Mouse (Mus musculus): ENCODE data around the gene Nup107. TPM values are rescaled to one million over a fixed set of nuclear protein-coding genes. Genes with fewer than 3 reads are reported as not detected.
"Not testable (repeated sequence)": the region's sequence is repeated elsewhere in the genome, so short reads cannot be mapped to it uniquely, and the experiment has no call there.

The Nup107 gene
- total and polyA plus RNA-seq, 3 experiments, result 80.2 to 91.6 TPM; not detected in 1

DNA sequence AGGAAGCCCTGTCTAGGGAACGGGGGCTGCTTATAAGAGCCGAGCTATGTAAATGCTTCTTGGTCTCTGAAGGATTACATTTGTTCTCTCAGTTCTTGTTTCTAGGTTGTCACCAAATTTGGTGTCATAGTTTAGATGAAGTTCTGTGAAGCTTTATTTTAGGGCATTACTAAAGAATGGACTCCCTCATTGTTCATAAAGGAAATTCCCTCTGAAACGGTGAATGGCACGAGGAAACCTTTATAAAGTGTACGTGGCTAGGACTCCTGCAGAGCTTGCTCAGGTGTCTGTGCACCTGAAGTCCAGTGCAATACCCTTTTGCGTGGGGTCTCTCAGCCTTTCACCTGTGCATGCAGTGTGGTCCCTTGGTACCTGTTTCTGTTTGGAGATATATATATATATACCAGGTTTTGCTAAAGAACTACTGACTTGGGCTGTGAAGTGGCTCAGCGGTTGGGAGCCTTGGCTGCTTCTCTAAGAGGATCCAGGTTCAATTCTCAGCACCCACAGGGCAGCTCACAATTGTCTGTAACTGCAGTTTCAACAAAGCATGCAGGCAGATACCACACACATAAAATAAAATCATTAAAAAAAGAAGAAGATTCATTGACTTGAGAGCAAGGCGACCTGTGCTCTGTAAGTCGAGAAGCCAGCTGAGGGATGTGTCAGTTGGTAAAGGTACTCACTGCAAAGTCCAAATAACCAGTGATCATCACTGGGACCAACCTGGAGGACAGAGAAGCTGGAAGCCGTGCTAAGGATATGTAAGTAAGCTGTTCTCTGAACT, 32.5 kb downstream of the Nup107 start:
- peaks cover 0 to 29% of the 10 kb centered on the region in 2 experiments; a peak in 2 of 4 replicates for H3K36me3 ChIP-seq (ENCODE audit: control insufficient read depth in 1 of 2, insufficient read depth in 2 of 2, low read length in 2 of 2)
- H3K27me3 ChIP-seq (ENCODE audit: control insufficient read depth in 1 of 2, insufficient read depth in 2 of 2, low read length in 2 of 2), result no peaks in the 10 kb centered on the region
- H3K79me2 ChIP-seq (ENCODE audit: control insufficient read depth, insufficient read depth, low read length, poor library complexity), result no peaks in the 10 kb centered on the region
- TF ChIP-seq GATA1 (IDR thresholded peaks at IDR 0.05; ENCODE audit: low read depth, low read length) (no peak), USF1 (IDR thresholded peaks at IDR 0.05; ENCODE audit: low read depth, low read length) (no peak), CHD2 (IDR thresholded peaks at IDR 0.05; ENCODE audit: low read length) (no peak), MXI1 (IDR thresholded peaks at IDR 0.05; ENCODE audit: low read depth, low read length) (no peak), CHD1 (IDR thresholded peaks at IDR 0.05; ENCODE audit: low read depth, low read length) (no peak), MAX (IDR thresholded peaks at IDR 0.05; ENCODE audit: low read length) (no peak), RAD21 (IDR thresholded peaks at IDR 0.05; ENCODE audit: low read depth, low read length) (no peak), KAT2A (conservative IDR thresholded peaks at IDR 0.05; ENCODE audit: low read depth, low read length) (no peak), TAL1 (IDR thresholded peaks at IDR 0.05; ENCODE audit: low read length) (no peak), MEF2A (IDR thresholded peaks at IDR 0.05; ENCODE audit: extremely low read depth, insufficient replicate concordance, low read depth, low read length, poor library complexity, severe bottlenecking) (no peak), ZNF384 (IDR thresholded peaks at IDR 0.05; ENCODE audit: low read depth, low read length) (no peak), UBTF (IDR thresholded peaks at IDR 0.05; ENCODE audit: borderline replicate concordance, insufficient read depth, low read depth, low read length) (no peak), EP300 (IDR thresholded peaks at IDR 0.05; ENCODE audit: low read depth in 1 of 2, low read length in 2 of 2) (no peak)
- no peaks in the 10 kb centered on the region for H3K9me3 ChIP-seq (replicated peaks; ENCODE audit: insufficient read depth, low read length)
- H3K9ac ChIP-seq (ENCODE audit: control insufficient read depth, low read depth, low read length, poor library complexity, severe bottlenecking), result no peak overlapping the region
- no peak overlapping the region for H3K4me3 ChIP-seq (ENCODE audit: control insufficient read depth in 1 of 2, insufficient read depth in 1 of 2, low read depth in 2 of 2, low read length in 2 of 2)
- no peak for DNase-seq (ENCODE audit: low read depth, low spot score)
- H3K4me1 ChIP-seq (ENCODE audit: control insufficient read depth in 1 of 2, insufficient read depth in 2 of 2, low read length in 2 of 2), result no peaks in the 10 kb centered on the region
- no peak overlapping the region for H3K27ac ChIP-seq (ENCODE audit: control insufficient read depth, low read depth, low read length)

DNA sequence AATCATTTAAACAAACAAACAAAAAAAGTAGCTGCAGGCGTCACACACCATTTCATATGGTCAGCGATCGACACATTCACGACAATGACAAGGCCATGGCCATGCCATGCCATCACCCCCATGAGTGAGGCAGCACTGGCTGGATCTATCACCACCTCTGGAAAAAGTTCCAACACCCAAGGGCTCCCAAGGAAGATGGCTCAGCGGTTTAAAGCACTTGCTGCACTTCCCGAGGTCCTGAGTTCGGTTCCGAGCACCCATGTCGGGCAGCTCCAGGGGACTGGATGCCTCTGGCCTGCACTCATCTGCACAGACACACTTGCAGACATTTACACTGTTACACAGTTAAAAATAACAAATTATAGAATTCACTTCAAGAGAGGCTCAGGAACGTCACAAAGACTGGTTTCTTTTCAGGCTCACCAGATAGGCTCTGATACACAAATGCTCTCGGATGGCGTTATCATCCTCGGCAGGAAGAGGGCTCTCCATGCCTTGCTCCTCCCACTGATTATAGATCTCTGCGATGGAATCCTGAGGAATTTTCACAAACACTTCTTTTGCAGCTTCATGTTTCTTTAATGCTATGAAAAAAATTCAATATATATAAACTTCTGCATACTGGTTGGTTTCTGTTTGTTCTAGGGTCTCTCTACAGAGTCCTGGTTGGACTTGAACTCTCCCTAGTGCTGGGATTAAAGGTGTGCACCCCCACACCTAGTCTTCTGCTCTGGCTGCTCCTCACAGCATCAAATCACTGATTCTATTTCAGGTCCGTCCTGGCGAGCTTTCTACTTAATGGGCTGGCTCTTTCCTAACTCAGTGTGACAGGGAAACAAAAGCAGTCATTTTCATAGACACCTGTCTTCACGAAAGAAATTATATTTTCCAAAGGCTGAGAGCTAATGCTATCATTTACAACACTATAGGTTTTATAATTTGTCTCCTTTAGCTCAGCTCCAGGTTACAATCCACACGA, 33.5 kb downstream of the Nup107 start:
- no peak for DNase-seq (ENCODE audit: low read depth, low spot score)
- no peaks in the 10 kb centered on the region for H3K79me2 ChIP-seq (ENCODE audit: control insufficient read depth, insufficient read depth, low read length, poor library complexity)

DNA sequence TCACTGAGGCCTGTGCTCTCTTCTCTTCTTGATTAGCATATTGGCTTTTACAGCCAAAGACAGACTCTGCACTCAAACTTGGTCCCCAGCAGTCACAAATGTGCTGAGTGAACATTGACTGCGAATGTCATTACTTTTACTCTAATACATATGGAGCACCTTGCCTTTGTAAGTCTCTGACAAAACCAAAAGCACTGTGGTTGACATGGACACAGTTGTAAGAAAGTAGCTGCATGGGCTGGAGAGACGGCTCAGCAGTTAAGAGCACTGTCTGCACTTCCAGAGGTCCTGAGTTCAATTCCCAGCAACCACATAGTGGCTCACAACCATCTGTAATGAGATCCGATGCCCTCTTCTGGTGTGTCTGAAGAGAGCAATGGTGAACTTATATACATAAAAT, 34.2 kb downstream of the Nup107 start:
- H3K27me3 ChIP-seq (ENCODE audit: control insufficient read depth in 1 of 2, insufficient read depth in 2 of 2, low read length in 2 of 2); H3K4me3 ChIP-seq (ENCODE audit: control insufficient read depth in 1 of 2, insufficient read depth in 1 of 2, low read depth in 2 of 2, low read length in 2 of 2); H3K9me3 ChIP-seq (replicated peaks; ENCODE audit: insufficient read depth, low read length); H3K79me2 ChIP-seq (ENCODE audit: control insufficient read depth, insufficient read depth, low read length, poor library complexity); DNase-seq (ENCODE audit: low read depth, low spot score); H3K27ac ChIP-seq (ENCODE audit: control insufficient read depth, low read depth, low read length); H3K9ac ChIP-seq (ENCODE audit: control insufficient read depth, low read depth, low read length, poor library complexity, severe bottlenecking); H3K4me1 ChIP-seq (ENCODE audit: control insufficient read depth in 1 of 2, insufficient read depth in 2 of 2, low read length in 2 of 2): not testable (repeated sequence)
- H3K36me3 ChIP-seq (ENCODE audit: control insufficient read depth in 1 of 2, insufficient read depth in 2 of 2, low read length in 2 of 2), result peaks cover 0 to 32% of the 10 kb centered on the region in 2 experiments; a peak in 2 of 4 replicates

More for the DNA sequence above, 33.5 kb downstream of the Nup107 start:
- H3K9ac ChIP-seq (ENCODE audit: control insufficient read depth, low read depth, low read length, poor library complexity, severe bottlenecking), result no peak overlapping the region
- H3K36me3 ChIP-seq (ENCODE audit: control insufficient read depth in 1 of 2, insufficient read depth in 2 of 2, low read length in 2 of 2), result peaks cover 0 to 30% of the 10 kb centered on the region in 2 experiments; a peak in 2 of 4 replicates
- H3K27me3 ChIP-seq (ENCODE audit: control insufficient read depth in 1 of 2, insufficient read depth in 2 of 2, low read length in 2 of 2), result no peaks in the 10 kb centered on the region
- H3K4me3 ChIP-seq (ENCODE audit: control insufficient read depth in 1 of 2, insufficient read depth in 1 of 2, low read depth in 2 of 2, low read length in 2 of 2), result no peak overlapping the region
- H3K27ac ChIP-seq (ENCODE audit: control insufficient read depth, low read depth, low read length), result no peak overlapping the region
- TF ChIP-seq GATA1 (IDR thresholded peaks at IDR 0.05; ENCODE audit: low read depth, low read length) (no peak), HCFC1 (IDR thresholded peaks at IDR 0.05; ENCODE audit: low read depth, low read length) (no peak), TAL1 (IDR thresholded peaks at IDR 0.05; ENCODE audit: low read length) (no peak), UBTF (IDR thresholded peaks at IDR 0.05; ENCODE audit: borderline replicate concordance, insufficient read depth, low read depth, low read length) (no peak), MAX (IDR thresholded peaks at IDR 0.05; ENCODE audit: low read length) (no peak), RAD21 (IDR thresholded peaks at IDR 0.05; ENCODE audit: low read depth, low read length) (no peak), MAZ (IDR thresholded peaks at IDR 0.05; ENCODE audit: low read depth, low read length) (no peak), POLR2AphosphoS2 (IDR thresholded peaks at IDR 0.05; ENCODE audit: low read length) (no peak), GABPA (IDR thresholded peaks at IDR 0.05; ENCODE audit: low read depth, low read length) (no peak), TBP (IDR thresholded peaks at IDR 0.05; ENCODE audit: low read depth, low read length) (no peak), POLR2AphosphoS5 (IDR thresholded peaks at IDR 0.05; ENCODE audit: borderline replicate concordance, low read depth, low read length) (no peak), EP300 (IDR thresholded peaks at IDR 0.05; ENCODE audit: low read depth in 1 of 2, low read length in 2 of 2) (no peak), NELFE (IDR thresholded peaks at IDR 0.05; ENCODE audit: low read depth, low read length) (no peak), POLR2A (IDR thresholded peaks at IDR 0.05; ENCODE audit: control insufficient read depth in 1 of 2, insufficient read depth in 1 of 2, low read depth in 1 of 2, low read length in 2 of 2, poor library complexity in 1 of 2) (no peak), MYB (IDR thresholded peaks at IDR 0.05; ENCODE audit: low read depth, low read length) (no peak)
- no peaks in the 10 kb centered on the region for H3K4me1 ChIP-seq (ENCODE audit: control insufficient read depth in 1 of 2, insufficient read depth in 2 of 2, low read length in 2 of 2)
- no peaks in the 10 kb centered on the region for H3K9me3 ChIP-seq (replicated peaks; ENCODE audit: insufficient read depth, low read length)
